Mouse (Mus musculus) intestine, embryonic 15.5 days (tissue): ENCODE measurements around the gene Cfap206. TPM values are rescaled to one million over a fixed set of nuclear protein-coding genes. Genes with fewer than 3 reads are reported as not detected.
A peak's percentile ranks its signal among the peaks of the same experiment; 100 is the strongest.
"Not testable (repeated sequence)": the region's sequence is repeated elsewhere in the genome, so short reads cannot be mapped to it uniquely, and the experiment has no call there.

Experiments used
- ATAC-seq: fragments of 200-750 bp; cut with Nextera tagmentation; 2 replicates; pipeline ENCODE4 v1.8.0; 2017; ENCODE audit warnings: moderate TSS enrichment, moderate library complexity
- H3K27ac ChIP-seq: fragments of 300-500 bp; sonication (generic); 2 replicates; pipeline ENCODE4 v1.5.1; 2015; ENCODE audit warnings: mild to moderate bottlenecking, inconsistent platforms
- H3K27me3 ChIP-seq: fragments of 300-500 bp; sonication (generic); replicated peaks from 2 replicates; pipeline ENCODE4 v1.6.1; 2015; ENCODE audit warnings: inconsistent platforms
- H3K36me3 ChIP-seq: fragments of 300-500 bp; sonication (generic); 2 replicates; pipeline ENCODE4 v1.6.1; 2015; ENCODE audit warnings: inconsistent platforms
- H3K4me1 ChIP-seq: fragments of 300-500 bp; sonication (generic); replicated peaks from 2 replicates; pipeline ENCODE4 v1.6.1; 2015; ENCODE audit warnings: inconsistent platforms
- H3K4me2 ChIP-seq: fragments of 300-500 bp; sonication (generic); replicated peaks from 2 replicates; pipeline ENCODE4 v1.6.1; 2015; ENCODE audit warnings: mild to moderate bottlenecking, inconsistent platforms
- H3K4me3 ChIP-seq: fragments of 300-500 bp; sonication (generic); replicated peaks from 2 replicates; pipeline ENCODE4 v1.5.1; 2015; ENCODE audit warnings: inconsistent platforms
- H3K9ac ChIP-seq: fragments of 300-500 bp; sonication (generic); 2 replicates; pipeline ENCODE4 v1.6.1; 2015; ENCODE audit warnings: inconsistent platforms
- H3K9me3 ChIP-seq: fragments of 300-500 bp; sonication (generic); 2 replicates; pipeline ENCODE4 v1.6.1; 2016; ENCODE audit warnings: inconsistent platforms
- WGBS: fragments of 180-500 bp; shearing (Covaris S2); methylation state at CpG from one replicate; pipeline ENCODE4 v1.1.7; 2015; 5-methylcytosine and 5-hydroxymethylcytosine counted together
- polyA plus RNA-seq: library from polyadenylated mRNA; unstranded; fragments of >200 nt; fragmentation: Nextera tagmentation; extraction: Ambion mirVana; gene quantifications from 2 replicates; pipeline ENCODE4 v1.2.1, GENCODE M21; 2015

Cfap206 gene
- polyA plus RNA-seq, result 0.20 TPM in 1 of 2 replicates, not detected in the other

DNA sequence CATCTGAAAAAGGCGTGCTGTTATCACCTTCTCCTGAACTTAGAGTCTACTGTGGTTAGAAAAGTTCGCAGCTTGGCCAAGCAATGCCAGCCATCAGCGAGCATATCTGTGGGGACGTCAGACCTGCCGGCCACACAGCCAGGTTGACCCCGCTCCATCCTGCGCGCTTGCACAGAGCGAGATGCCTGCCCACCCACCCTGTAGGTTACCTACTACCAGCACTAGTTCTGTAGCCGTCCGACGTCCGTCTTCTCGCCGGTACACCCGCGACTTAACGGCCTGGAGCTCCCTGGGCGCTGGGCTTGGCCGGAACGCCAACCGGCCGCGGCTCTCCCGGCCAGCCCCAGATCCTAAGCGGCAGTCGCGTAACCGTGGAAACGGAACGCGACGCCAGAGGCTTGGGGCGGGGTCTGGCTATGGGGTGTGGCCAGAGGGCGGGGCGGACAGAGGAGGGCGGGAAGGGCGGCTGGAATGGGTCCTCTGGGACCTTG is at the start of gene Cfap206:
Gene Cfap206 (minus strand): TSS at position 356 of the 491 bp plus-strand sequence.
- no peaks in the 10 kb centered on the region for H3K36me3 ChIP-seq
- peak; percentile 99 for ATAC-seq
- peaks cover 7% of the 10 kb centered on the region; the same call in 1 of the 2 replicates for H3K4me1 ChIP-seq
- peak within 1 kb of the TSS; percentile 23 for H3K9ac ChIP-seq
- under 1% methylated on average over 38 of the region's 38 CpGs for WGBS
- H3K4me2 ChIP-seq, result peak within 1 kb of the TSS; percentile 95
- H3K9me3 ChIP-seq, result no peaks in the 10 kb centered on the region
- H3K4me3 ChIP-seq, result peak within 1 kb of the TSS; percentile 52
- 0 out of 2 replicates have a peak, but pooled peaks cover 4% of the 10 kb centered on the region for H3K27me3 ChIP-seq
- H3K27ac ChIP-seq, result no peak within 1 kb of the TSS

DNA sequence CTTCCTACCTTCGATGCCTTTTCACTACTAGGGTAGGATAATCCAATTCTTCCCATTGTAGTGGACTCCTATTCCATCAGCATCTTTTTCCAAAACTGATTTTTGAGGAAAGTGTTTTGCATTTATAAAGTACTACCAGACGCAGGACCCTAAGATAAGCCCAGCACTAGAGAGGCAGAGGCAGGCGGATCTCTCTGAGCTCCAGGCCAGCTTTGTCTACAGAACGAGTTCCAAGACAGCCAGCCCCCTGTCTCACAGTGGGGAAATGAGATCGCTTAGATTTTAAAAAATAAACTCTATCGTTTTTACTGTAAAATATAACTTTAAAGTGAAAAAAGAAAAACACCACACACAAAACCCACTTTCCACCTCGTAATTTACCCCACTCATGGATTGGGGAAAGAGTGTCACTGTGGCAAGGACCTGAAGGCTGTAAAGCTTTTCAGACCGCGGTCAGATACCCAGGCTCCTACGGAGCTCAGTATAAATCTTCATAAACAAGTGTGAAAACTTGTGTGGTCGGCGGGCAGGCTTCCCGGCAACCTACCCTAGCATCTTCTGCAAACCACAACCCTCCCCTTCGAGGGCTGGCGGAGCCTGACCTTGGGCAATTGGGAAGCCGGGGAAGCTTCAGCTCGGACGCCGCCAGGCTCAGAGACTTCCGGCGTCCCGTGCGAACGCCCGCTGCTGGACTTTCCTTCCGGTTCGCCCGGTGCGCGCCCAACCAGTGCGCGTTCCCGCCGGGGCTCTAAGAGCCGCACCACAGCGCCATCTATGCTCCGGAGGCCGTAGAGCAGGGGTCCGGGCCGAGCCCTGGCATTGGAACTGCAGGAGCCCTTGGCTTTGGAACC is 47.9 kb upstream of the Cfap206 start, which contains the start of gene Smim8:
Gene Smim8 (minus strand): TSS at position 747 of the 851 bp plus-strand sequence.
- peak; percentile 96 for ATAC-seq
- H3K9ac ChIP-seq, result peak within 1 kb of the TSS; percentile 66
- 6% methylated on average over 40 of the region's 40 CpGs for WGBS
- H3K4me1 ChIP-seq, result no peaks in the 10 kb centered on the region
- H3K4me2 ChIP-seq, result peak within 1 kb of the TSS; percentile 63
- peak within 1 kb of the TSS; percentile 58 for H3K4me3 ChIP-seq
- H3K36me3 ChIP-seq, result no peaks in the 10 kb centered on the region
- peak within 1 kb of the TSS; percentile 62; the same call in 1 of the 2 replicates for H3K27ac ChIP-seq
- no peaks in the 10 kb centered on the region for H3K27me3 ChIP-seq
- H3K9me3 ChIP-seq, result no peaks in the 10 kb centered on the region

DNA sequence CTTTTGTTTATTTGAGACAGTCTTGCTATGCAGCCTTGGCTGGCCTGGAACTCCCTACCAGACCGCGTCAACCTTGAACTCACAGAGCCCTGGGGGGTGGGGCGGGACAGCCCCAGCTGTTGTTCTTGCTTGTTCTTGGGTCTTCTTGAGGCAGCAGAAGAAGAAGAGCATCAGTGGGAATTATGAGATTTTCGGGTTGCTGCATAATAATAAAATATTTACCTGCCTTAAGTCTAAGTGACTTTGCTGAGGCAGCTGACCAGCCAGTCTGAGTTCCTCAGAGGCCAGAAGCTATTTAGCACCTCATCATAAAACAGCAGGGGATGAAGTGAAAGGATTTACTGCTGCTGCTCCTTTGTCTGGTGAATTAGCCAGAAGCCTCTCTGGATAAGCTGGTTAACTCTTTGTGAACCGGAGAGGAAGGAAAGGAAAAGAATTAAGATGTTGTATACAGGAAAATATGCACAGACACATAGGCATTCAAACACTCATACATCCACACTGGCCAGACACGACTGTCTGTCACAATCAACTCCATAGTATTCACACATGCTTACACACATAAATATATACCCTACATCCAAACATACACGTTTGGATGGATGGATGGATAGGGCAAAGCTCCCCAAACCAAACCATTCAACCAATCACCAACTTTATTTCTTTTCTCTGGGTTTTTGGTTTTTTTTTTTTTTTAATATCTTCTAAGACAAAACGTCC is 41.8 kb upstream of the Cfap206 start:
- 16% methylated on average over 8 of the region's 8 CpGs for WGBS

DNA sequence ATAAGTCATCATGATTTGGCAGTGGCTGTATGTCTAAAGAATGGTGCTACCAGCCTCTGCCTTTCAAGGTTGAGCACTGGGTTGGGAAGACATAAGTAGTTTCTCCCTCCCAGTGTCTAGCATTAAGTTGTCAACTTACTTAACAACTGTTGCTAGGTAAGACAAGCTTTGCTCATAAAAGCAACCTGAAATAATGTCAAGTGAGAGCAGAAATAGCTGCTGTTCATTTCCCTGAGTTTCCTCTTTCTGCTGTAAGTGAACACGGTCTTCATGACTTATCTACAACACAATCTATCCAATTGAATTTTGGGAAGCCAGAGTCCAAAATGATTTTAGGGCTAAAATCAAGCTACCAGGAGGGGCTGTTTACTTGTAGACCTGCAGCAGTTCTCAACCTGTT is 26.2 kb upstream of the Cfap206 start, which contains the start of gene Gm136:
Gene Gm136 (minus strand): TSS at position 101 of the 400 bp plus-strand sequence.
- Histone ChIP-seq H3K4me1 (no peaks in the 10 kb centered on the region), H3K27ac (no peak within 1 kb of the TSS), H3K27me3 (no peaks in the 10 kb centered on the region), H3K36me3 (no peaks in the 10 kb centered on the region), H3K9ac (no peak within 1 kb of the TSS), H3K9me3 (no peaks in the 10 kb centered on the region), H3K4me2 (no peak within 1 kb of the TSS), H3K4me3 (no peak within 1 kb of the TSS)
- WGBS, result 85% methylated on average over 1 of the region's 1 CpGs
- no peak for ATAC-seq

More for the DNA sequence above, 41.8 kb upstream of the Cfap206 start:
- H3K4me1 ChIP-seq, result no peaks in the 10 kb centered on the region
- no peaks in the 10 kb centered on the region for H3K9me3 ChIP-seq
- no peak for ATAC-seq
- no peaks in the 10 kb centered on the region for H3K36me3 ChIP-seq
- H3K4me3 ChIP-seq, result no peak overlapping the region
- no peak overlapping the region for H3K4me2 ChIP-seq
- H3K27ac ChIP-seq, result no peak overlapping the region
- no peaks in the 10 kb centered on the region for H3K27me3 ChIP-seq
- no peak overlapping the region for H3K9ac ChIP-seq

DNA sequence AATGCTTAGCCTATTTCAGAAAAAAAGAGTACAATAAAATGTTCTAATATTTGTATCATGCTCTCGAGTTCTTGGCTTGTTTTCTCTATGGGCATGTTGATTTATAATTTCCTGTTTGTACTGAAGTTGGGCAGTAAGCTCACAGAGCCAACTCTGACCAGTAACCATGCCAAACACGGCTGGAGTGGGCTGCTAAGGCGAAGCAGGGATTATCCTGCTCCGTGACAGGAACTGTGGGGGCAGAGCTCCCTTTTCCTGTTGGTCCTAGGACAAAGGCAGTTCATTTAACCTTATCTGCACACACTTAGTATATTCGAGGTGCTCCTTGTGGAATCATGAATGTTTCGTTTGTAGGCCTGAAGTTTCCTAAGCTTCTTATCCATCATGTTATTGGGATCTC is 19.2 kb upstream of the Cfap206 start:
- Histone ChIP-seq H3K36me3 (no peaks in the 10 kb centered on the region), H3K27ac (no peak overlapping the region), H3K27me3 (no peaks in the 10 kb centered on the region), H3K4me2 (no peak overlapping the region), H3K4me3 (no peak overlapping the region), H3K9me3 (no peaks in the 10 kb centered on the region), H3K4me1 (no peaks in the 10 kb centered on the region), H3K9ac (no peak overlapping the region)
- ATAC-seq, result no peak
- 43% methylated on average over 6 of the region's 6 CpGs for WGBS

DNA sequence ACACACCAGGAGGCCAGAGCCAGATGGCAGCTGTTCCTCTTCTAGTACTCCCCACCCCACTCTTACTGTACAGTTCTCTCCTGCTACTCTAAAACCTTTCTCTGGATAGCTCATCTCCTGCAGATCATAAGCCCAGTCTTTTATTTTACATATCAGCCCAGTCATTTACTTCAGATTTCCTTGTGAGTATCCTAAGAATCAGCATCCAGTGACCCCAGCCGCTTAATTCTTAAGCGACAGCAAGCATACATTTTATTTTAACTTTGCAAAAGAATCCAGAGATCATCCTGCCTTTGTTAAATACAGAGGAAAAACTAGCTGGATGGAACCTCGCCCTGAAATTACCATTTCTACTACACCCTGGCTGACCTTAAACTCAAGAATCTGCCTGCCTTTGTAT is 4.5 kb upstream of the Cfap206 start:
- Histone ChIP-seq H3K9ac (no peak overlapping the region), H3K27ac (no peak overlapping the region), H3K4me1 (peaks cover 7% of the 10 kb centered on the region; the same call in 1 of the 2 replicates), H3K9me3 (no peaks in the 10 kb centered on the region), H3K27me3 (0 out of 2 replicates have a peak, but pooled peaks cover 4% of the 10 kb centered on the region), H3K36me3 (no peaks in the 10 kb centered on the region), H3K4me3 (no peak overlapping the region), H3K4me2 (no peak overlapping the region)
- WGBS, result 76% methylated on average over 3 of the region's 3 CpGs
- ATAC-seq, result no peak

DNA sequence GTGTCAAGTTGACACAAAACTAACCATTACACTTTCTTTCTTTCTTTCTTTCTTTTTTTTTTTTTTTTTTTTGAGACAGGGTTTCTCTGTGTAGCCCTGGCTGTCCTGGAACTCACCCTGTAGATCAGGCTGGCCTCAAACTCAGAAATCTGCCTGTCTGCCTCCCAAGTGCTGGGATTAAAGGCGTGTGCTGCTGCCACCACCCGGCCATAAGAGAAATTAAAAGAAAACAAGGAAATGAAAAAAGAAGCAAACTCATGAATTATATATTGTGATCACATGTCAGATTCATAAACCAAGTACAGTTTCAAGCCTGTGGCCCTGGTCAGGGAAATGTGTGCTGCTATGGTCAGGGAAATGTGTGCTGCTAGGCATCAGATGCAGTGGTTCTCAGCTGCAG is 3.4 kb upstream of the Cfap206 start:
- not testable (repeated sequence) for H3K4me1 ChIP-seq, H3K4me2 ChIP-seq, ATAC-seq, H3K9ac ChIP-seq, H3K27me3 ChIP-seq, H3K27ac ChIP-seq, H3K9me3 ChIP-seq, H3K36me3 ChIP-seq, H3K4me3 ChIP-seq
- WGBS, result 28% methylated on average over 2 of the region's 2 CpGs

DNA sequence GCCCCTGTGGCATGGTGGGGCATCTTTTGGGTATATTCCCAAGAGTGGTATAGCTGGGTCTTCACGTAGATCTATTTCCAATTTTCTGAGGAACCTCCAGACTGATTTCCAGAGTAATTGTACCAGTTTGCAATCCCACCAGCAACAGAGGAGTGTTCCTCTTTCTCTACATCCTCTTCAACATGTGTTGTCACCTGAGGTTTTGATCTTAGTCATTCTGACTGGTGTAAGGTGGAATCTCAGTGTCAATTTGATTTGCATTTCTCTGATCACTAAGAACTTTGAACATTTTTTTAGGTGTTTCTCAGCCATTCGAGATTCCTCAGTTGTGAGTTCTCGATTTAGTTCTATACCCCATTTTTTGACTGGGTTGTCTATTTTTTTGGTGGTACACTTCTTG is 4.3 kb downstream of the Cfap206 start:
- not testable (repeated sequence) for H3K27me3 ChIP-seq, ATAC-seq, H3K27ac ChIP-seq, H3K4me2 ChIP-seq, H3K36me3 ChIP-seq, H3K4me1 ChIP-seq, H3K9ac ChIP-seq, H3K9me3 ChIP-seq, H3K4me3 ChIP-seq
- 88% methylated on average over 3 of the region's 3 CpGs for WGBS

DNA sequence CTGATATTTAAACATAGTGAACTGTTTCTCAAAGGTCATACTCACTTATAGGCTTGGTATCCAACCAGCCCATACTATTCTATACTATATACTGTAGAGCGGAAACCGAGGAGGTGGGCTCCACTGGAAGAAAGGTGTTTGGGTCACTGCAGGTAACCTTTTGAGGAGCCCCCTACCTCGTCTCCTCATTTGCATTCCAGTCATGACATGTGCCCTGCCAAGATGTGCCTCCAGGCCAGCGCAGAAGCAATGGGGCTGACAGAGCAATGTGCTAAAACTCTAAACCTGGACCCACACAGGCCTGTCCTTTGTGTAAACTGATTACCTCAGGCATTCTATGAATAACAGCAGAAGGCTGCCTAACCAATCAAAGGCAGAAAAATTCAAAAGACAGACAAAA is 5.7 kb downstream of the Cfap206 start:
- H3K9me3 ChIP-seq, result no peaks in the 10 kb centered on the region
- no peak overlapping the region for H3K4me3 ChIP-seq
- WGBS, result 66% methylated on average over 4 of the region's 4 CpGs
- H3K4me2 ChIP-seq, result no peak overlapping the region
- H3K4me1 ChIP-seq, result no peaks in the 10 kb centered on the region
- H3K27ac ChIP-seq, result no peak overlapping the region
- H3K27me3 ChIP-seq, result no peaks in the 10 kb centered on the region
- no peak overlapping the region for H3K9ac ChIP-seq
- ATAC-seq, result no peak
- no peaks in the 10 kb centered on the region for H3K36me3 ChIP-seq

DNA sequence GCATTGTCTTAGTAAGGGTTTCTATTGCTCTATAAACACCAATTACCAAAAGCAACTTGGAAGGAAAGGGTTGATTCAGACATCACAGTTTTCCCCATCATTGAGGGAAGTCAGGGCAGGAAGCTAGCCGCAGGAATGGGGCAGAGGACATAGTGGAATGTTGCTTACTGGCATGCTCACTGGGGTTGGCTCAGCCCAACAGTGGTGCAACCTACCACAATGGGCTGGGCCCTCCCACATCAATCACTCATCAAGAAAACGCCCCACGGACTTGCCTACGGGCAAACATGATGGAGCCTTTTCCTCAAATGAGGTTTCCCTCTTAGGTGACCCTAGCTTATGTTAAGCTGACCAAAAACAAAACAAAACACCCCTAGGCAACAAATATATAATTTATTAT is 6.8 kb downstream of the Cfap206 start:
- H3K4me2 ChIP-seq, result no peak overlapping the region
- H3K27ac ChIP-seq, result no peak overlapping the region
- no peaks in the 10 kb centered on the region for H3K4me1 ChIP-seq
- H3K27me3 ChIP-seq, result no peaks in the 10 kb centered on the region
- H3K9ac ChIP-seq, result no peak overlapping the region
- H3K36me3 ChIP-seq, result no peaks in the 10 kb centered on the region
- 76% methylated on average over 4 of the region's 4 CpGs for WGBS
- H3K4me3 ChIP-seq, result no peak overlapping the region
- ATAC-seq, result no peak
- H3K9me3 ChIP-seq, result no peaks in the 10 kb centered on the region

DNA sequence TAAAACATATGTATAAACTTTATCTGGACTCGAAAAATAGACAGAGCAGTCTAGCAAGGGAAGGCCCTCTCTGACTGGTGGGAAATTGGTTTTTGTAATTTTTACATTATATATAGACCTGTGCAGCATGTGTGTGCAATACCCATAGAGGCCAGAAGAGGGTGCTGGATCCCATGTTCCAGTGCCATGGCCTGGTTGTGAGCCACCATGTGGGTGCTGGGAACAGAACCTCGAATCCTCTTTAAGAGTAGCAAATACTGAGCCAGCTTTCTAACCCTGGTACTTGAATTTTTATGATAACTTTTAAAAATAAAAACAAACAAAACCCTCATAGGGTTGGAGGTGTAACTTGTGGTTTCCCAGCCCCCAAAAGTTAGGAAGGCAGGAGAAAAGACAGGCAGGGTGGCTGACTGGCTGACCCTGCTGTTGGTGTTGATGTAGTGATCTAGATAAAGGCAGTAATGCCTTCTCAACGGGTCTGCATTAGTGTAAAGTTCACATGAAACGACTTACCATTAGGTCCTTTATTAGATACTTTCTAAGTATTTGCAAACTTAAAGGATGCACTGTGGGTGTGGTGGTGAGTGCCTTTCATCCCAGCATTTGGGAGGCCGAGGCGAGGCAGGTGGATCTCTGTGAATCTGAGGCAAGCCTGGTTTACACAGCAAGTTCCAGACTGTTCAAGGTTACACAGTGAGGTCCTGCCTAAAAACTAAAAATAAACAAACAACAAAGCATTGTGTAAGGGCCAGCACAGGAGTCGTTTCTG is 9.7 kb downstream of the Cfap206 start:
- Histone ChIP-seq H3K36me3 (no peaks in the 10 kb centered on the region), H3K9me3 (no peaks in the 10 kb centered on the region), H3K4me3 (no peak overlapping the region), H3K9ac (no peak overlapping the region), H3K27me3 (no peaks in the 10 kb centered on the region), H3K4me2 (no peak overlapping the region), H3K4me1 (no peaks in the 10 kb centered on the region), H3K27ac (no peak overlapping the region)
- ATAC-seq, result no peak
- 90% methylated on average over 7 of the region's 7 CpGs for WGBS

DNA sequence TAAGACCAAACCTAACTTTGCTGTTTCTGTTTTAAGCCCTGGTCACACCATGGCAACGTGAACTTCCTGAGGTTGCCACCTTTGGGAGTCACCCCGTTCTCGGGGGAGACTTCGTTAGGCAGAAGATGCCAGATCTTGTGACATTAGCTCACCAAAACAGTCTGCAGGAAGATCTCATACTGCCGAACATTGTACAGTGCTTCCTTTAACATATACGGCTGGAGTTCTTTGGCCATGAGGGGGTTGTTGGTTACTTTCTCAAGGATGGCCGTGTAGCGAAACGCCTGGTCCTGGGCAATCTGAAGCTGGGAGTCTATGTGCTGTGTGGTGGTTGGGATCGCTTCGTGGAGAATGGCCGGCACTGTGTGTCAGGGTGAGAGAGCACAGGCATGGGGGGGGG is 10.6 kb downstream of the Cfap206 start:
- Histone ChIP-seq H3K27ac (no peak overlapping the region), H3K4me1 (no peaks in the 10 kb centered on the region), H3K27me3 (no peaks in the 10 kb centered on the region), H3K4me3 (no peak overlapping the region), H3K9ac (no peak overlapping the region), H3K4me2 (no peak overlapping the region), H3K36me3 (no peaks in the 10 kb centered on the region), H3K9me3 (no peaks in the 10 kb centered on the region)
- ATAC-seq, result no peak
- 96% methylated on average over 12 of the region's 12 CpGs for WGBS
